Mouse (Mus musculus): Measurements from ENCODE around the gene 1190002N15Rik.

1190002N15Rik gene

GRCm38 (mm10) chr9:94537970-94538822, at the start of gene 1190002N15Rik:
Gene 1190002N15Rik, minus strand, starts transcription at chr9:94538081.
- DNase-seq (ENCODE audit: low spot score): peak; percentile 94

GRCm38 (mm10) chr9:94582309-94582708, 44.4 kb upstream of the 1190002N15Rik start:
- DNase-seq (ENCODE audit: low spot score): no peak

- DNase-seq (ENCODE audit: low spot score): no peak
These were observed 43.8 kb upstream of the 1190002N15Rik start for GRCm38 (mm10) chr9:94581661-94582060.

GRCm38 (mm10) chr9:94580071-94580737, 42.3 kb upstream of the 1190002N15Rik start:
- DNase-seq (ENCODE audit: low spot score): no peak

GRCm38 (mm10) chr9:94571802-94572201, 33.9 kb upstream of the 1190002N15Rik start:
- no peak for DNase-seq (ENCODE audit: low spot score)

GRCm38 (mm10) chr9:94568386-94568785, 30.5 kb upstream of the 1190002N15Rik start:
- DNase-seq (ENCODE audit: low spot score): no peak

- DNase-seq (ENCODE audit: low spot score): no peak
These were observed 29.9 kb upstream of the 1190002N15Rik start for GRCm38 (mm10) chr9:94567722-94568314.

- DNase-seq (ENCODE audit: low spot score): no peak
These were observed 19.1 kb upstream of the 1190002N15Rik start for GRCm38 (mm10) chr9:94556776-94557514.

GRCm38 (mm10) chr9:94556249-94556648, 18.4 kb upstream of the 1190002N15Rik start:
- no peak for DNase-seq (ENCODE audit: low spot score)

- no peak for DNase-seq (ENCODE audit: low spot score)
These were observed 12.7 kb upstream of the 1190002N15Rik start for GRCm38 (mm10) chr9:94550493-94551095.

- DNase-seq (ENCODE audit: low spot score): no peak
These were observed 6.0 kb upstream of the 1190002N15Rik start for GRCm38 (mm10) chr9:94543881-94544280.

- DNase-seq (ENCODE audit: low spot score): no peak
These were observed 2.6 kb upstream of the 1190002N15Rik start for GRCm38 (mm10) chr9:94540343-94541095.

- DNase-seq (ENCODE audit: low spot score): no peak
These were observed 1.5 kb upstream of the 1190002N15Rik start for GRCm38 (mm10) chr9:94539346-94539865.

- no peak for DNase-seq (ENCODE audit: low spot score)
These were observed 902 bp upstream of the 1190002N15Rik start for GRCm38 (mm10) chr9:94538823-94539143.

- peak; percentile 71 for DNase-seq (ENCODE audit: low spot score)
These were observed 597 bp downstream of the 1190002N15Rik start for GRCm38 (mm10) chr9:94537051-94537917.

- DNase-seq (ENCODE audit: low spot score): no peak
These were observed 1.5 kb downstream of the 1190002N15Rik start for GRCm38 (mm10) chr9:94536261-94536905.

GRCm38 (mm10) chr9:94534795-94535194, 3.1 kb downstream of the 1190002N15Rik start:
- no peak for DNase-seq (ENCODE audit: low spot score)

GRCm38 (mm10) chr9:94534226-94534625, 3.7 kb downstream of the 1190002N15Rik start:
- DNase-seq (ENCODE audit: low spot score): no peak

- DNase-seq (ENCODE audit: low spot score): no peak
These were observed 4.2 kb downstream of the 1190002N15Rik start for GRCm38 (mm10) chr9:94533641-94534040.

Measured in lung, postnatal 25 days (tissue).